Mouse (Mus musculus): Measurements from ENCODE around the gene Hspa8.

The Hspa8 gene

DNA sequence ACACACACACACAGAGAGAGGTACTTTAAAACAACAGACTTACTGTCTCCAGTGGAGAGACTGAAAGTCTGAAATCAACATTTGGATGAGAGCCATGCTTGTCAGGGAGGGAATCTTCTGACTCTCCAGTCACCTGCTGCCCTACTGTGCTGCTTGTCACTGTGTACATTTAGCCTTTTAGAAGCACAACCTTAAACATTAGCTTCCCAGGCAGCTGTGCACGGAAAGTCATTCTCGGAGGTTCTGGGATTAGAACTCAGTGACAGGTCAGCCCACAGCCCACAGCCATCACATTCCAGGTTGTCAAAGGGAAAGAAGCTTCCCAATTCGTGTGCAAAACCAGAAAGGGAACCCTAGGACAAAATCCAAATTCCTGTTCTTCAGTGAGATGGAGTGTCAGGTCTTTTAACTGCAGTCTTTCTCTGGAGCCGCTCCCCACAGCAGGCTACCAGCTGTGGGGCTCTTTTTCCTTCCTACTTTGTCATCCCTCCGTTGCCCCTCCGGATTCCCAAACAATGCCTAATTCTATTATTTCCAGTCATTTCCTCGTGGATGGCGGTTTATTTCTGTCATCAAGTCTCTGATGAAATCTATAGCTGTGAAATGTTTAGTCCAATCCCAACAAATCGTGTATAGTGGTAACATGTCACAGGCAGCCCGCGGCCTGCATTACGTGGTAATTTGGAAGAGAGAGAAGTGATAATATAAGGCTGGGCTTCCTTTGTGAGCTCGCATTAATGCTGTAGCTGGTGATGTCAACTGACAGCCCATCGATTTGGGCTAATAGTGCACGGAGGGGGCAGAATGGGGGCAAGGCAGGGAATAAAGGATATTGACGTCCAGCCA is 7.5 kb downstream of the Hspa8 start:
- in situ Hi-C loops (cut with MboI, MseI): no loop called here

DNA sequence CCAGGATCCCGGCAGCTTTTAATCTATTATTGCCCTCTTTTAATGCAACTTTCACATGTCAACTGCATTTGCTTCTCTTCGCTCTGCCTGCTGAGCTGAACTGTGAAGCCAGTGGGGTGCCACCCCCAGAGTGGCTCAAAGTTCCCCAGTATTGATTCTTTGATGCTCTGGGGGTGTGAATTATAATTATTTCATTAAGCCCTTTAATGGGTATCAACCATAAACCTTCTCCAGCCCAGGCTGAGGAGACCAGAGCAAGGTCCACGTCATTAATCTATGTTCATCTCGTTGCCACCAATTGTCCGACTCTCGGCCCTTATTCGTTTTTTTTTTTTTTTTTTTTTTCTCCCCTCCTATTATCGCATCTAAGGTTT is 8.1 kb downstream of the Hspa8 start:
- in situ Hi-C loops (cut with MboI, MseI): no loop called here

- in situ Hi-C loops (cut with MboI, MseI): no loop called here
Observed at GRCm38 (mm10) chr9:40811860-40812259, 11.1 kb downstream of the Hspa8 start.

- in situ Hi-C loops (cut with MboI, MseI): no loop called here
Observed at GRCm38 (mm10) chr9:40814060-40814459, 13.3 kb downstream of the Hspa8 start.

- in situ Hi-C loops (cut with MboI, MseI): no loop called here
Observed at GRCm38 (mm10) chr9:40817325-40818028, 16.7 kb downstream of the Hspa8 start.

DNA sequence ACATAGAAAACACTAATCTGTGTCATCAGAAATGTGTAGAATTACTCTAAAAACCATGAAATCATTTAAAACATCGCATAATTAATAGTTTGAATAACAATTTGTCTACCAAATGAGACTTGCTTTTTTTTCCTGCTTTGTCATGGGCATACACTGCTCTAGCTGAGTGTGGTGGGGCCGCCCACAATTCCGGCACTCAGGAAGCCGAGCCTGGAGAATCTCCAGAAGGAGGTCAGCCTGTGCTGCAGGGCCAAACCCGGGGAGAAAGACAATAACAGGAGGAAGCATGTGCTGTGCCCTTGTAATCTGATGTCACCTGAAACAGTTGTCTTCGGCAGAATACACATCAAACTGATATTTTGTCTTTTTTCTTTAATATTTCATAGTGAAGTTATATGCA is 24.8 kb downstream of the Hspa8 start:
- in situ Hi-C loops (cut with MboI, MseI): loop anchor here (25.0 kb wide), 1 partner anchor 112 kb away; no protein-coding TSS in a partner anchor

- in situ Hi-C loops (cut with MboI, MseI): loop anchor here (25.0 kb wide), 1 partner anchor 110 kb away; no protein-coding TSS in a partner anchor
Observed at GRCm38 (mm10) chr9:40827366-40827765, 26.6 kb downstream of the Hspa8 start.

- in situ Hi-C loops (cut with MboI, MseI): loop anchor here (25.0 kb wide), 1 partner anchor 103 kb away; no protein-coding TSS in a partner anchor
Observed at GRCm38 (mm10) chr9:40834569-40834968, 33.8 kb downstream of the Hspa8 start.

GRCm38 (mm10) chr9:40836681-40837080 is 35.9 kb downstream of the Hspa8 start:
- in situ Hi-C loops (cut with MboI, MseI): loop anchor here (25.0 kb wide), 1 partner anchor 101 kb away; no protein-coding TSS in a partner anchor

GRCm38 (mm10) chr9:40839662-40840061 is 38.9 kb downstream of the Hspa8 start:
- in situ Hi-C loops (cut with MboI, MseI): loop anchor here (25.0 kb wide), 1 partner anchor 98 kb away; no protein-coding TSS in a partner anchor

- in situ Hi-C loops (cut with MboI, MseI): no loop called here
Observed at GRCm38 (mm10) chr9:40851515-40851914, 50.7 kb downstream of the Hspa8 start.

DNA sequence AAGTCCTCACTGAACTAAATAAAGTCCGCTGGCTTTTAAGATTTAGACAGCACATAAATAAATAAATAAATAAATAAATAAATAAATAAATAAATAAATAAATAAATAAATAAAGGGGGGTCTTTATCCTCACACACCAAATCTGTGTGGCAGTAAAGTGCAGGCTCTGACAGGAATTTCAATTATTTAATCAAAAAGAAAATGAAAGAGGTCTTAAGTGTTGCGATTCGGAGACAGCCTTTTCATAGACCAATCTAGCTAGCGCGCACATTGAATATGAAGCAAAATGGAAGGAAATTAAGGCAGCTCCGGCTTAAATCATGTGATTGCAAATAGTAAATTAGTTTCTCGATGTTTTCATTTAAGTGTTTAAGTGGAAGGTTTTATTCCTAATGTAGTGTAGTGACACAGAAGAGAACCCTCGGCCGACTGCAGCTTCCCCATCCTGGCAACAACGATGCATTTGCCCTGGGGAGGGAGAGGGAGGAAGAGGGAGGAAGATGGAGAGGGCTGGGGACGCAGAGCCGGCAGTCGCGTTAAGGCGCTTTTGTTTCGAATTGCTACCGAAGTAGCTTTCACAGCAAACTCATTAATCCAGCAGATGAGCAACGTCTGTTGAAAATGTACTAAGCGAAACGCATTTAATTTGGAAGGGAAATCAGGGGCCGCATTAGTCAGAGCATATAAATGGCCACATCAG is 57.8 kb downstream of the Hspa8 start:
- in situ Hi-C loops (cut with MboI, MseI): no loop called here

- in situ Hi-C loops (cut with MboI, MseI): no loop called here
Observed at GRCm38 (mm10) chr9:40859196-40859595, 58.4 kb downstream of the Hspa8 start.
